Mouse (Mus musculus): ENCODE measurements around the gene Swap70.
A peak's percentile ranks its signal among the peaks of the same experiment; 100 is the strongest.

The Swap70 gene

DNA sequence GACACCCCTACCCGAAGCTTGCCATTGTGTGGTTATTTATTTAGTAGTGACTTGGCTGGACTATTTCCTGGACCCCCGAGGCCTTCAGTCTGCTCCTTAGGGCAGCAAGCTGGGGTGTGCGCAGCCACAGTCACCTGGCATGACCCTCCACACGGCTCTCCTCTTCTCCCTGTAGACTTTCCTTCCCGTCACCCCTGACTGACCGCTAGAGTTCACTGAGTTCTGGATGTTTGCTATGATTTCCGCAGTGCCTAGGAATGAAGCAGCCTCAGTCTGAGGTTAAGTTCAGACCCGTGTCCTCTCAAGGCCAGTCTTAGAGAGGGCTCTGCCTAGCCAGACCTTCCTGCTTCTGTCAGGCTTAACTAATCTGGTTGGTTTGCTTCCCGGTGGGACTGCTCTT, 50.3 kb downstream of the Swap70 start:
- no peak for DNase-seq (ENCODE audit: low read depth, low spot score)

DNA sequence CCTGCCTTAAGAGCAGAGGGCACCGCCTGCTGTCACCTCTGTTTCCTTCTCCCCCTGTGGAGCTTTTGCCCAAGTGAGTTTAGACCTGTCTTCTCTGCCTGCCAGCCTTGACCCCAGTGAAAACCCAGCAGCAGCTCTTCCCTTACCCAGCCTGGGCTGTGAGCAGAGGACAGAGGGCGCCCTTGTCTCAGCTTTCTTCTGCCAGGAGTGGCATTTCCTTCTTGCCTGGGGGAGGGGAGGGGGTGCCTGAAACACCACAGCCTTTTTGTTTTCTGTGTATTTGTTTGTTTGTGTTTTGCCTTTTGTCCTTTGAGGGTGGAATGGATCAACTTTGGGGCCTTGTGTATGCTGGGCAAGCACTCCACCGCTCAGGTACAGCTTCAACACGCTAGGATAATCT, 50.9 kb downstream of the Swap70 start:
- DNase-seq (ENCODE audit: low read depth, low spot score) = no peak

DNA sequence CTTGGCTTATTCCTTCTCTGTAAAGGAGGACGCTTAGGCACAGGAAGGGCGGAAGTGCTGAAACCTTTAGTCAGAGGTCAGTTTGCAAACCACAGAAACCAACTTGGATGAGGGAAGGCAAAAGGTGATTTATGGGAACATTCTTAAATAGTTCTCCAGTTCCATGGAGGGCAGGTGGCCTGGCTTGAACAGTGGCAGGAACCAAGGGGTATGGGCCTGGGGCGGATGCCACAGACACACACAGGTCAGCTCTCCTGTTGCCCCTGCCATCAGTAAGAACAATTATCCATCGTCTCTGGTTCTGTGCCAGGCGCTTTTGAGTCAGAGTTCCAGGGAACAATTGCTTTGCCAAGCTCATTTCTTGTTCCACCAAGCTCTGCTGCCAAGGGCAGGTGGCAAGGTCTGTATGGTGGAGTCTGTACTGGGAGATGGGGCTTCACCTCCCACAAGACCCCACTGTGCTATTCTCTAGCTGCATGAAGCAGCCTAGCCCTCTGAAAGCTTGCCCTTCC, 56.3 kb downstream of the Swap70 start:
- no peak for DNase-seq (ENCODE audit: low read depth, low spot score)

- no peak for DNase-seq (ENCODE audit: low read depth, low spot score)
These were observed 57.7 kb downstream of the Swap70 start for GRCm38 (mm10) chr7:110279183-110279582.

DNA sequence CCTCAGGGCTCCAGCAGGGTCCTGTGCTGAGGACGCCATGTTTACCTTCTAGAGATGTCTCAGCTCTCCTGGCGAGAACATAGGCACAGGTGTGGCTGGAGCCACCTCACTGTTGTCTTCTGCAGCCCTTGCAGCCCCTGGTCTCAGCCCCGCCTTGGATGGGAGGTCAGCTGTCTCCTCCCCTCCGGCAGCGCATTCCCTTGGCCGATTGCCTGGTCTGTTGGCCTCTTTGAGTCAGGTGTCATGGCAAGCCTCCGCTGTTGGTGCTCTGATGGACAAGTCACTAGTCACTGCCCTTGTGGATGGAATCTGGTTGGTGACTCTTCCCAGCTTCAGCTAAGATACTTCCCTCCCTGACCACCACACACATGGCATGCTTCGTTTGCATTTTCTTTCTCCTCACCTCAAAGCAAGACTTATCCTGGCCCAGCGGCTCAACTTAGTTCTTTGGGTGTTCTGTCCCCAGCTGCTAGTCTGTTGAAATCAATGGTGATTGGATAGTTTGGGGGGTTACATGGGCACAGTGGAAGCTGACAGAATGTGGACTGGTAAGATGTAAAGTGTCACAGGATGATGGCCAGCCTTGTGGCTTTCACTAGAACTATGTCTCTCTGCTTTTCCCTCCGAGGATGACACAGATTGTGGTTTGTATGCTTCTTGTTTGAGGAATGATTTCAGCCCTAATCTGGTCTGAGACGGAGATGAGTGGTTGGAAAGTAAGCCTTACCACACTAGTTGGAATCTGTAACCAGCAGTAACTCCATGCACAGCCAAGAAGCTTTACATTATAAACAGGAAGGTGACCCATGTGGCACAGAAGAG, 60.1 kb downstream of the Swap70 start:
- DNase-seq (ENCODE audit: low read depth, low spot score) = no peak

GRCm38 (mm10) chr7:110282797-110283196, 61.3 kb downstream of the Swap70 start:
- no peak for DNase-seq (ENCODE audit: low read depth, low spot score)

DNA sequence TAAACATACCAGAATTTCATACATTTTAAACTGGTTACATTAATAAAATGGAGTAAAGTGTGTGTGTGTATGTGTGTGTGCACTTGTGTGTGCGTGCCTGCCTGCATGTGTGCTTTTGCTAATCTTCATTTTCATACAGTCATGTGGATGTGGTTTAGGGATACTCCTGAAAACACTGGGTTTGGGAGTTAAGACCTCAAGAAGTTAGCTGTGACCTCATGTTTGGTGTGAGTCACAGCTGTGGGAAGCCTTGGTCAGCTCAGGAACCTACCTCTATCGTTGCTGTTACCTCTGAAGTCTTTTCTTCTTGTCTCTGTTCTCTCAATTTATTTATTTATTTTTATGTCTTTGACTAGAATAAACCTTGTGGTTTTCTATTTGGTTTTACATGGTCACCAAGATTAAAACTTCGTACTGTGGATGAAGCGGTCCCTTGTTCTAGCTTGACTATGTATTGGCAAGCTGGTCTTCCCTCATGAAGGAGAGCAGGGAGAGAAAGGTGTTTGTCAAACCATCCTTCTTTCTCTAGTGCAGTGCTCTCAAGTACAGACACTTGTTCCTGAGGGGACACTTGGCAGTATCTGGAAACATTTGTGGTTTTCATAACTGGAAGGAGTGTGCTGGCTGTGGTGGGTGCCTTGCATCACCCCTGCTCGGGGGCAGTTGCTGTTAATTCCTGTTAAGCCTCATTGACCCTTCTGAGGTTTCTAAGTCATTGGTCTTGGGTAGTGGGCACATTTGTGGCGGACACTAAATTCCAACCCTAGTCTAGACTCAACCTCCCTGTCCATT, 62.2 kb downstream of the Swap70 start:
- no peak for DNase-seq (ENCODE audit: low read depth, low spot score)

DNA sequence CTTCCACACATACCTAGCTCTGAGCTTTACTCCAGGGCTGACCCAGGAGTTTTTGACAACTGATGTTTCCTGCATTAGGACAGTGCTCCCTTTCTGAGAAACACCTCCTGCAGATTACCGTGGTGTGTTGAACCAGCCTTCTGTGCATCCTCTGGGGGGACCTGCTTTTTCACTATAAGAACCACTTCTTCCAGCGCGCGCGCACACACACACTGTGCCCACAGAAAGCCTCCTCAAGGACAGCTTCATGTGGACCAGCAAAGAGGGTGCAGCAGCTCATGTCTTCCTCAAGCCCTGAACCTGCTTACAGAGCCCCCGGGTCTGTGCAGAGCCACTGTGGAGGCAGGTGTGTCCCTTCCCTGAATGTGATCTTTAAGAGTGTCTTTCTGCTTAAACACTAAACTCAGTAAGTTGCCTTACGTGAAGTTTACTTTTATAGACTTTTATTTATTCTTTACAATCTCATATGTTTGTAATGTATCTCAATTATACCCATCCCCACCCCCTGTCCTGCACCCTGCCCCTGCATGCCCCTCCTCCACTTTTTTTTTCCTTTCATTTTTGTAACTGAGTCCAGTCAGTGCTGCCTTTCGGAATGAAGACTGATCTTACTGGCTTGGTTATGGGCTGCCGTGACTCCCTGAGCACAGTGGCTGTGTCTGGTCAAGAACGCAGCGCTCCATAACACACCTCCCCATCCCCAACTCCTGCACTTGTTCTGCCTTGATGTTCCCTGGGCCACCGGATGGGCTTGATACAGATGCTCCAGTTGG, 63.8 kb downstream of the Swap70 start:
- DNase-seq (ENCODE audit: low read depth, low spot score) = no peak

DNA sequence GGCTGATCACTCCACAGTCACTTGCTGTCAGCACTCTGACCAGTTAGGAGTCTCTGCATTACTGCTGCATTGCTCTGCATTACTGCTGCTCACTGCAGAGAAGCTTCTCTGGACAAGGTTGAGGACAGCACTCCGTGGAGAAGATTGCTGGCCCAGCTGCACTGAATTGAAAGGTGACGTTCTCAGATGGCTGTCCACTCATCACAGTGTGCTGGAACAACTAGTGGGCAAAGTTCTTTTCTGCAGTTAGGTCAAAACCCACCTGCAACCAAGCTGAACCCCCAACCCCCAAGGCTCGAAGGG, 64.3 kb downstream of the Swap70 start:
- DNase-seq (ENCODE audit: low read depth, low spot score) = no peak

DNA sequence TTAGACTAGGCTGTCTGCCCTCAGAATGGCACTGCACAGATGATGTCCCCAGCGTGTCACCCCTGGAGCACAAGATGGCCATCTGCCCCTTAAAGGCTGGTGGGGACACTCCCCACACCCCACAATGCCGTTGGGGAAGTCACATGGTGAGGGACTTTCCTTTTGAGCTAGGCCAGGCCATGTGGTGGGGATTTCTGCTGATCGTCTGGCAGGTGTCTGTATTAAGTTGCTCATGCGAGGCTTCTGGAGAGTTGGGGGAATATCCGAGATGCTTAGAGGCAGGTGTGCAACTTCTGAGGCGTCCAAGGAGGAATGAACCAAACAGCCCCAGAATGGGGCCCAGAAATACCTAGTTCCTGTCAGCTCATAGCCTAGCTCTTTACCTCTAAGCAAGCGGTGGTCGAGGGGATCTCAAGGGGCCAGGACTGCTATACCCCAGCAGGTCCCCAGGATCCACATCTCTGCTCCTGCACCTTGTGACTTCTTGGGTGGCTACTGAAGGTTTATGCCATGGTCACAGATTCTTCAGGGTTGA, 64.8 kb downstream of the Swap70 start:
- no peak for DNase-seq (ENCODE audit: low read depth, low spot score)

DNA sequence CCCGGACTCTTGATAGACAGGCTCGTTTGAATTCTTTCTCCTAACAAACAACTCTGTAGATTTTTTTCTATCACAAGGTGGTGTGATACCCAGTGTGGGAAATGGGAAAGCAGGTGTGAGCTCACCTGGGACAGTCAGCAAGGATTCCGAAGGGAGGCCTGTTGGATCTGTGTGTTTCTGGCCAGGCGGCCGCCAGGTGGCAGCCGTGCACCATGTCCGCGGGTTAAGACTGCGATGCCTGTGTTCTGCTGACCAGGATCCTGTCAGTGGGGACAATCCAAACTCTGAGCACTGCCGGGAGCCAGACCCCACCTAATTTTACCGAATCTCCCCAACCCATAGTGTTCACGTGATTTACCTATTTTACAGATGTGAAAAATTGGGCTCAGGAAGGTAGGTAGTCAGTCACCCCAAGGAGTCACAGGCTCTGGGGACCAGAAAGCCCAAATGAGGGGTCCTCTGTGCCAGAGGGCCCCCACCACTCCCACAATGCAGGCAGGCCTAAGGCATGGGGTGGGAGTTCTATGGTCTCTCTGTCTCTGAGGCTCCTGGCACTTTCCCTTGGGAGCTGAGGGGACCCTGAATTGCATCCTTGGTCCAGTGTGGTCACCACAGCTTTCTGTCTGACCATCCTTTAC, 65.4 kb downstream of the Swap70 start:
- peak; percentile 65 for DNase-seq (ENCODE audit: low read depth, low spot score)

- no peak for DNase-seq (ENCODE audit: low read depth, low spot score)
These were observed 66.1 kb downstream of the Swap70 start for GRCm38 (mm10) chr7:110287476-110288071.

DNA sequence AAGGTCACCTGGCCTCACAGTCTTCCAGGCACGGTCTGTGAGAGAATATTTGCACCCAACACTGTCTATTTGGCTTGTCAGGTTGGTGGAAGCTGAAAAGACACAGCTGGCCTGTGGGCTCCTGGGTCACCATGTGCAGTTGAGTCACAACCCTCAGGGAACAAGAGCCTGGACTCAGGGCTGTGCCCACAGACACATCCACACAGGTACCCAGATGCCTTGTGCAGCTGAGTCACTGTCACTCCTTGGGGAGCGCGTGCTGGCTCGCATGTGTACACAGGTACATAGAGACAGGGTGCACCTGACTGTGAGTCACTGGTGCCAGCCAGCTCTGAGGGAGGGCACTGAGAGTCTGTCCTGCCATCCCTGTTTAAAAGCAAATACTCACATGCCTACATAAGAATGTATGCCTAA, 66.7 kb downstream of the Swap70 start:
- no peak for DNase-seq (ENCODE audit: low read depth, low spot score)

DNA sequence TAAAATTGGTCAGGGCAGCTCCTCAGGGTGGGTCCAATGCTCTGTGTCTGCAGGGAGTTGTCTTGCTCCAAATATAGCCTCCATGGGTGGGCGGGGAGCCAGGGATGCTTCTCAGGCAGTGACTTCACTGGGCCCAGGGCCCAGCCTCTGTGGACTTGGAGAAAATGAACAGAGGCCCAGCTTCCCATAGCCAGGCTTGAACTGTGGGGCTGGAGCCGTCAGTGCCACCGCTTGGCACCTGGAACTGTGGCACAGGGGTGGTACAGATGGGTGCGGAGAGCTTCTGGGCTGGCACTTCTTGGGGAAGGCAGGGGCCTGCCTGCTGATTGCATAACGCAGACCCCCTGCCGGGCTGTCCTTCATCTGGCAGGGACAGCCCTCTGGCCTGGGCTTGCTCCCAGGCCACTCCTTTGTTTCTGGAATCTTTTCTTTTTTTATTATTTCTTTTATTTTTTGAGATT, 67.2 kb downstream of the Swap70 start:
- no peak for DNase-seq (ENCODE audit: low read depth, low spot score)

GRCm38 (mm10) chr7:110289647-110290046, 68.1 kb downstream of the Swap70 start:
- no peak for DNase-seq (ENCODE audit: low read depth, low spot score)

GRCm38 (mm10) chr7:110296889-110297603, 75.5 kb downstream of the Swap70 start:
- no peak for DNase-seq (ENCODE audit: low read depth, low spot score)

DNA sequence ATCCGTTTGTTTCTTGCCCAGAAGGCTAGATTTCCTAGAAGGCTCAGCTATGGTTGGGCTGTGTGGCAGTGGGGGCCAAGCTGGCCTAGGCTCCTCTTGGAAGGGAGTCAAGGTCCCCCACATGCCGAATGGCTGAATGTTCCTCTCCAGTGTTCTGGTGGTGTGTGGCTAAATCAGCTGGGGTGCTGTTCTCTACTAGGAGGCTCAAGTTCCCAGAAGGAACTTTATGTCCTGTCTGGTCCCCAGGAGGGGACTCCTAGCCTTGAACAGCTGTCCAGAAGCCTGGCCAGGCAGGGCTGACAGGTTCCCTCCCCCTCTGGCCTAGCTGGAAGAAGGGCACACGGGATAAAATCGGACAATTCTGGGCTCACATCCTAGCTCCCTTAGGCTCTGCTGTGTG, 76.1 kb downstream of the Swap70 start:
- no peak for DNase-seq (ENCODE audit: low read depth, low spot score)

DNA sequence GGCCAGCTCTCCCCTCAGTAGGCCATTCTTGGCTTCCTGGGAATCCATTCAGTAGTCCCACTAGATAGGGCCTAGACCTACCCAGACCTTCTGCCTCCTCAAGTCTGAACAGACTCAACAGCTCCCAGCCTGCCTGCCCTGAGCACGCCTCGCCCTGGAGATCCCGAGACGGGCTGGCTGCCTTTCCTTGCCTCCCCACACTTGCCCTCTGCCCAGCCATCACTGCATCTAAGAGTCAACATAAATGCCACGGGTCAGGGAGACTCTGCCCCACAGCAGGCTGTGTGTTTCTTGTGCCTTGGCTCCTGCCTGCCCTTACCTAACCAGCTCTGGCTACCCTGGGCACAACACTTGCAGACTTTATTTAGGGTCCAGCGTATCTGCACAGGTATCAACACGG, 76.6 kb downstream of the Swap70 start:
- no peak for DNase-seq (ENCODE audit: low read depth, low spot score)

DNA sequence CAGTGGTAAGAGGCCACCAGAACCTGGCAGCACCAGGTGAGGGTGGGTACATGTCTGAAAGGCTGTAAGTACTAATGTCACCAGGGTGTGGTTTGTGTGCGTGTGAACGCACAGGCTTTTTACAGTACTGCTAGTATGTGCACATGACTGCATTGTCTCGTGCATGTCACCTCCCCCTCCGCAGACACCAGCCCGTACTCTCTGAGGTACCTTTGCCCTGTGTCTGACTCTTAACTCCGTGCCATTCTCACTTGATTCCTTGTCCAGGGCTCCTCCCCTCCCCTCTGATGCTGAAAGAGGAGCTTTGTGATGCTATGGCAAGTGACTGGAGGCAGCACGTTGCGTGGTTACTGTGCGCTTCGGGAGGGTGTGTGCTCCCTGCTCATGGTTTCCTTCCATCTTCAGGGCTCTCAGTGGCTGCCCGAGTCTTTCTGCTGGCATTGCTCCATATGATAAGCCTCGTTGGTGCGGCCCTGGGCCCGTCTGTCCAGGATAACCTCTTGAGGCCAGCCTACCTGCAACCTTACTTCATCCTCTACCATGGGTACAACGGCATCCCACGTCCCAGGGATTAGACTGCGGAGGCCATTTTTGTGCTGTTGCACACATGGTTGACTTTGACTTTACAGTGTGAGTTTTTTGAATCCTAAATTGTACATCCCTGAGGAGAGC, 77.4 kb downstream of the Swap70 start:
- DNase-seq (ENCODE audit: low read depth, low spot score) = no peak

- no peak for DNase-seq (ENCODE audit: low read depth, low spot score)
These were observed 81.4 kb downstream of the Swap70 start for GRCm38 (mm10) chr7:110302886-110303285.

Data from ES-CJ7 (cell line).